Mouse (Mus musculus): ENCODE data around the gene Acadvl. TPM values are rescaled to one million over a fixed set of nuclear protein-coding genes. Genes with fewer than 3 reads are reported as not detected.

The Acadvl gene
- polyA plus RNA-seq, 1 experiment from 2014 or later, result 178 TPM

DNA sequence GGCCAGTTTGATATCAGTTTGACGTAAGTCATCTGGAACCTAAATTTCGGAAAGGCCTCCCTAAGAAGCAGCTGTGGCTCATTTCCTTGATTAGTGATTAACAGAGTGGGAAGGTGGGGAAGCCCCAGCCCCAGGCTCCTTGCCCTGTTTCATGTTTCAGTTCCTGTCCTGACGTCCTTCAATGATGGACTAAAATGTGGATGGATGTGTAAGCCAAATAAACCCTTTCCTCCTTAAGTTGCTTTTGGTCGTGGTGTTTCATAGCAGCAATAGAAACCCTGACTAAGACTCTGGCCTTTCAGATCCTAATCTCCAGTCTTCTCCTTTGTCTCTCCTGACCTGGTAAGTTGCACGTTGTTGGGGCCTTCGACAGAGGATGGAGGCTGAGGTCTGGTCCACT, 45.0 kb downstream of the Acadvl start:
- 54% methylated on average over 6 of the region's 6 CpGs for WGBS
- H3K36me3 ChIP-seq (ENCODE audit: insufficient read depth, low read length), result peaks cover 19% of the 10 kb centered on the region
- DNase-seq (ENCODE audit: low spot score) (no peak), ATAC-seq (replicated peaks; ENCODE audit: low FRiP score, low read depth) (no peak)
- H3K4me2 ChIP-seq (ENCODE audit: low read length), result no peak overlapping the region
- TF ChIP-seq CTCF (IDR thresholded peaks at IDR 0.05; ENCODE audit: low read depth), result no peak
- no peaks in the 10 kb centered on the region for H3K4me1 ChIP-seq (replicated peaks; ENCODE audit: insufficient read depth, low read length)
- H3K27me3 ChIP-seq (ENCODE audit: insufficient read depth, low read length), result peaks cover 7% of the 10 kb centered on the region
- no peaks in the 10 kb centered on the region for H3K9me3 ChIP-seq (replicated peaks; ENCODE audit: low read length)
- H3K27ac ChIP-seq, result no peak overlapping the region
- no peak overlapping the region for H3K9ac ChIP-seq (ENCODE audit: low read depth, low read length)
- H3K4me3 ChIP-seq (replicated peaks; ENCODE audit: low read depth, low read length), result no peak overlapping the region

DNA sequence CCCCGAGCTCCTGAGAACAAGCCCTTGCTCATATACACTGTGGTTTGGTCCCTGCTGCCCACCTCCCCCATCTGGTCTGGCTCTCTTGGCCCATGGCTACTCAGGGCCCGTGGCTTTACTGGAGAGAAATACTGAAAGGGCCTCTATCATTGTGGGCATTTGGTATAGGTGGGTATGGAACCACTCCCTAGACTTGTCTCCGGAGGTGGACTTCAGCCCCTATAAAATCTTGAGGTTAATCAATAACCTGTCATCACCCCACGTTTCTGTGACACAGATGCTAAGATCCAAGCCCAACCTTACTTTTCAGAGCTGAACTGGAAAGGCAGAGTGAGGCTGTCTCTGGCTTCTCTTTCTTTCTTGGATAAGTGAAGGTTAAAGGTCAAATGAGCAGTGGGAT, 46.4 kb downstream of the Acadvl start:
- no peaks in the 10 kb centered on the region for H3K4me1 ChIP-seq (replicated peaks; ENCODE audit: insufficient read depth, low read length)
- no peak overlapping the region for H3K4me3 ChIP-seq (replicated peaks; ENCODE audit: low read depth, low read length)
- peaks cover 8% of the 10 kb centered on the region for H3K36me3 ChIP-seq (ENCODE audit: insufficient read depth, low read length)
- H3K4me2 ChIP-seq (ENCODE audit: low read length), result no peak overlapping the region
- no peak overlapping the region for H3K9ac ChIP-seq (ENCODE audit: low read depth, low read length)
- no peaks in the 10 kb centered on the region for H3K9me3 ChIP-seq (replicated peaks; ENCODE audit: low read length)
- no peak overlapping the region for H3K27ac ChIP-seq
- ATAC-seq (replicated peaks; ENCODE audit: low FRiP score, low read depth), result 0 out of 2 replicates have a peak, but pooled peaks have one; percentile 14
- no peak for DNase-seq (ENCODE audit: low spot score)
- H3K27me3 ChIP-seq (ENCODE audit: insufficient read depth, low read length), result peaks cover 12% of the 10 kb centered on the region
- 74% methylated on average over 4 of the region's 4 CpGs for WGBS
- no peak for TF ChIP-seq CTCF (IDR thresholded peaks at IDR 0.05; ENCODE audit: low read depth)

DNA sequence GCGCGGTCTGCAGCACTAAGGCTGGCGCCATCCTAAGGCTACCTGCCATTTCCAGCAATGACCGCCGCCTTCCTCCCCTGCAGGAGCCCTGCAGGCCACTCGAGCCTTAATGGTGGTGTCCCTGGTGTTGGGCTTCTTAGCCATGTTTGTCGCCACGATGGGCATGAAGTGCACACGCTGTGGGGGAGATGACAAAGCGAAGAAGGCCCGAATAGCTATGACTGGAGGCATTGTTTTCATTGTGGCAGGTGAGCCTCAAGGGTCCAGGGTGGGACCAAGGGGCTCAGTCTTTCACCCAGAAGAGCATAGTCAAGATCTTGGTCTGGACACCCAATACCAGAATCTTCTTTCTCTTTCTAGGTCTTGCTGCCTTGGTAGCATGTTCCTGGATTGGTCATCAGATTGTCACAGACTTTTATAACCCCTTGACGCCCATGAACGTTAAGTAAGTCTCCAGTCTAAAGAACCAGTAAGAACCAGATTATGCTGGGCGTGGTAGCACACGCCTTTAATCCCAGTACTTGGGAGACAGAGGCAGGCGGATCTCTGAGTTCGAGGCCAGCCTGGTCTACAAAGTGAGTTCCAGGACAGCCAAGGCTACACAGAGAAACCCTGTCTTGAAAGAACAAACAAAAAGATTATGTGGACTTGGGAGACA, 48.2 kb downstream of the Acadvl start:
- ATAC-seq (replicated peaks; ENCODE audit: low FRiP score, low read depth), result no peak
- Histone ChIP-seq H3K4me1 (replicated peaks; ENCODE audit: insufficient read depth, low read length) (no peaks in the 10 kb centered on the region), H3K4me3 (replicated peaks; ENCODE audit: low read depth, low read length) (peak overlapping the region; percentile 49), H3K4me2 (ENCODE audit: low read length) (peak overlapping the region; percentile 49), H3K27me3 (ENCODE audit: insufficient read depth, low read length) (peaks cover 12% of the 10 kb centered on the region), H3K9me3 (replicated peaks; ENCODE audit: low read length) (no peaks in the 10 kb centered on the region), H3K27ac (peak overlapping the region; percentile 83; the same call in 1 of the 2 replicates), H3K36me3 (ENCODE audit: insufficient read depth, low read length) (no peaks in the 10 kb centered on the region; the same call in 1 of the 2 replicates), H3K9ac (ENCODE audit: low read depth, low read length) (peak overlapping the region; percentile 63; the same call in 1 of the 2 replicates)
- DNase-seq (ENCODE audit: low spot score), result no peak
- 36% methylated on average over 17 of the region's 17 CpGs for WGBS
- no peak for TF ChIP-seq CTCF (IDR thresholded peaks at IDR 0.05; ENCODE audit: low read depth)

DNA sequence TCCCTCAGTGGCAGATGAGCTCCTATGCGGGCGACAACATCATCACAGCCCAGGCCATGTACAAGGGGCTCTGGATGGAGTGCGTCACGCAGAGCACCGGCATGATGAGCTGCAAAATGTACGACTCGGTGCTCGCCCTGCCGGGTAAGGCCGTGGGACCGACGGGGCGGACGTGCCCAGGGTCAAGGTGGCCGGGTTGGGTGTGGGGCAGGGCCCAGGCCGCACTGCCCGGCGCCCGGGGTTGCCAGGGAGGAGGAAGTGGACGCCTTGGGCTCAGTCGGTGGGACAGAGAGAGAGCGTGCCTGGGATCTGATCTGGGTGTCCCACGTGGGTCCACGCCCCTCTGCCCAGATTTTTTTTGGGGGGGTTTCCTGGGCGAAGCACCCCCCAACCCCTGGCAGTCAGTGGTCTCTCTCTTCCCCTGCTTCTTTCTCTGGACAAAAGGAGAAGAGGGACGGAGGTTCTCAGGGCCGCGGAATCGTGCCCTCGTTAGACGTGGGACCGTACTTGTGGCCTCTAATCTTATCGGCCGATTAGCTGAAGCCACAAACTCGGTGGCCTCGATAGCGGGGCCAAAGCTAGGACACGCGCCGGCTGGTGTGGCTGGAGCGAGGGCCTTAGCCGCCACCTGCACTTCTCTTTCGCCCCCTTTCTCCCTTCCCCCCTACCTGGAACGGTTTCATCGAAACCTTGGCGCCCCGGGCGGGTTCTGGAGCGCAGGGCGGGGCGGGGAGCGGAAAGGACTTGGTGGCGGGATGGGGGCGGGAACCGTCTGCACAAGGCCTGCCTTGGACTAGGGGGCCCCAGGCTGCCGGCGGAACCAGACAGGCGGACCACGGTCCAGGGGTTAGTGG, 49.0 kb downstream of the Acadvl start:
- TF ChIP-seq CTCF (IDR thresholded peaks at IDR 0.05; ENCODE audit: low read depth), result no peak
- H3K4me2 ChIP-seq (ENCODE audit: low read length), result peak overlapping the region; percentile 49
- ATAC-seq (replicated peaks; ENCODE audit: low FRiP score, low read depth) (peak; percentile 61), DNase-seq (ENCODE audit: low spot score) (peak; percentile 59)
- H3K4me1 ChIP-seq (replicated peaks; ENCODE audit: insufficient read depth, low read length), result no peaks in the 10 kb centered on the region
- peaks cover 12% of the 10 kb centered on the region for H3K27me3 ChIP-seq (ENCODE audit: insufficient read depth, low read length)
- peak overlapping the region; percentile 49 for H3K4me3 ChIP-seq (replicated peaks; ENCODE audit: low read depth, low read length)
- H3K36me3 ChIP-seq (ENCODE audit: insufficient read depth, low read length), result no peaks in the 10 kb centered on the region
- 1% methylated on average over 58 of the region's 59 CpGs for WGBS
- H3K9me3 ChIP-seq (replicated peaks; ENCODE audit: low read length), result no peaks in the 10 kb centered on the region
- peak overlapping the region; percentile 63 for H3K9ac ChIP-seq (ENCODE audit: low read depth, low read length)
- peak overlapping the region; percentile 83 for H3K27ac ChIP-seq

DNA sequence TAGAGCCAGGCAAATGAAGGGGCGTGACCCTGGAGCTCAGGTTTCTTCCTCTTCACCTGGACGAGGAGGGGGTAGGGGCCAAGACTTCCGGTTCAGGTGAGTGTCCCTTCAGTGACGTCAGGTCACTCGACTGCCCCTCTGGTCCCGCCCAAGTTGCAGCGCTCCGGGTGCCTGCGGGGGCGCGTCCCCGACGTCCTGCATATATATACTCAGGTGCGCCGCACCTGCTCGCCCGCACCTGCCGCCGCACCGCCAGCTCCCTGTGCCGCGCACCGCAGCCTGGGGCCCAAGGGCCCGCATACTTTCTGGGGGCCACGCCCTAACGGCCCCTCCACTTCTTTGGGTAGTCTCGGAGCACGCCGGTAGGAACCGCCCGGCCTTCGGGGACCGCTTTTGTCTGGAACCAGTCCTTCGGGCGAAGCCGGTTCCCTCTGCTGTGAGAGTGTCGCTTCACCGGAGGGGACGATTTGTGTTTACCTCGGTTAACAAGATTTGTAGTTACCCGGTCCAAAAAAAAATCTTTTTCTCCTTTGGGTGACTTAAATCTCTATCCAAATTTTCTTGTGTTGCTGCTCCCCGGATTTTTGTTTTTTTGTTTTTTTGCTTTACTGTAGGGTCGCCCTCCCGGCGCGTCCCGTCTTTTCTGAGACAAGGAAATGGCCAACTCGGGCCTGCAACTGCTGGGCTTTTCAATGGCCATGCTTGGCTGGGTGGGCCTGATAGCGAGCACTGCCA, 49.8 kb downstream of the Acadvl start:
- Histone ChIP-seq H3K4me1 (replicated peaks; ENCODE audit: insufficient read depth, low read length) (no peaks in the 10 kb centered on the region), H3K9me3 (replicated peaks; ENCODE audit: low read length) (no peaks in the 10 kb centered on the region), H3K36me3 (ENCODE audit: insufficient read depth, low read length) (no peaks in the 10 kb centered on the region), H3K4me2 (ENCODE audit: low read length) (peak overlapping the region; percentile 49), H3K4me3 (replicated peaks; ENCODE audit: low read depth, low read length) (peak overlapping the region; percentile 49), H3K27me3 (ENCODE audit: insufficient read depth, low read length) (peaks cover 12% of the 10 kb centered on the region), H3K9ac (ENCODE audit: low read depth, low read length) (peak overlapping the region; percentile 63), H3K27ac (peak overlapping the region; percentile 83)
- TF ChIP-seq CTCF (IDR thresholded peaks at IDR 0.05; ENCODE audit: low read depth), result no peak
- 2% methylated on average over 49 of the region's 49 CpGs for WGBS
- ATAC-seq (replicated peaks; ENCODE audit: low FRiP score, low read depth), result peak; percentile 66
- peak; percentile 51 for DNase-seq (ENCODE audit: low spot score)

Measured in kidney, postnatal 0 days (tissue).